Mouse (Mus musculus) midbrain, embryonic 15.5 days (tissue): ENCODE measurements around the gene Gadl1. TPM values are rescaled to one million over a fixed set of nuclear protein-coding genes. Genes with fewer than 3 reads are reported as not detected.

Source experiments
- ATAC-seq: fragments of 200-750 bp; cut with Nextera tagmentation; replicated peaks from 2 replicates; pipeline ENCODE4 v1.8.0; 2017; ENCODE audit warnings: moderate TSS enrichment
- H3K27ac ChIP-seq: fragments of 300-500 bp; sonication (generic); 2 replicates; pipeline ENCODE4 v1.5.1; 2015; ENCODE audit warnings: mild to moderate bottlenecking, inconsistent platforms
- H3K27me3 ChIP-seq: fragments of 300-500 bp; sonication (generic); replicated peaks from 2 replicates; pipeline ENCODE4 v1.6.1; 2015; ENCODE audit warnings: inconsistent platforms
- H3K36me3 ChIP-seq: fragments of 300-500 bp; sonication (generic); replicated peaks from 2 replicates; pipeline ENCODE4 v1.6.1; 2015; ENCODE audit warnings: inconsistent platforms
- H3K4me1 ChIP-seq: fragments of 300-500 bp; sonication (generic); 2 replicates; pipeline ENCODE4 v1.6.1; 2015; ENCODE audit warnings: inconsistent platforms
- H3K4me2 ChIP-seq: fragments of 300-500 bp; sonication (generic); 2 replicates; pipeline ENCODE4 v1.6.1; 2015; ENCODE audit warnings: inconsistent platforms, mild to moderate bottlenecking, moderate library complexity
- H3K4me3 ChIP-seq: fragments of 300-500 bp; sonication (generic); 2 replicates; pipeline ENCODE4 v1.5.1; 2015; ENCODE audit warnings: mild to moderate bottlenecking, inconsistent platforms
- H3K9ac ChIP-seq: fragments of 300-500 bp; sonication (generic); 2 replicates; pipeline ENCODE4 v1.6.1; 2015; ENCODE audit warnings: mild to moderate bottlenecking, inconsistent platforms
- H3K9me3 ChIP-seq: fragments of 300-500 bp; sonication (generic); 2 replicates; pipeline ENCODE4 v1.6.1; 2016; ENCODE audit warnings: inconsistent platforms
- WGBS: fragments of 180-500 bp; shearing (Covaris S2); methylation state at CpG from one replicate; pipeline ENCODE4 v1.1.7; 2015; ENCODE audit warnings: mixed read lengths; 5-methylcytosine and 5-hydroxymethylcytosine counted together
- polyA plus RNA-seq: library from polyadenylated mRNA; unstranded; fragments of >200 nt; fragmentation: Nextera tagmentation; extraction: Ambion mirVana; gene quantifications from 2 replicates; pipeline ENCODE4 v1.2.1, GENCODE M21; 2015

Gadl1 gene
- polyA plus RNA-seq, 1 experiment from 2014 or later, result 0.18 TPM

DNA sequence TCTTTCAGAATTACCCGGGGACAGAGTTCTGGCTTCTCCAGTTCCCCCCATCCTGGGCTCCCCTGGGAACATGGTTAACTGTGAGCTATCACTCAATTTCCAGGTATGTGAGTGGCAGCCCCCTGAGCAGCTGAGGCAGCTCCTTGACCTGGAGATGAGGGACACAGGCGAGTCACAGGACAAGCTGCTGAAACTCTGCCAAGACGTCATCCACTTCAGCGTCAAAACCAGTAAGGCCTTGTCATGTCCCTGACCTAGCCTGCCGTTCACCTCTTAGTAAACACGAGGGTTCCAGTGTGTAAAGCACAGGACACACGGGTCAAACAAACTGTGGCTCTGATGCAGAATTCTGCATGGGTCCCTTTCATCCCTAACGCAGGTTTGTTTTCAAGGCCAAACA, 31.9 kb downstream of the Gadl1 start:
- Histone ChIP-seq H3K27ac (no peak overlapping the region), H3K36me3 (no peaks in the 10 kb centered on the region), H3K4me1 (peaks cover 13% of the 10 kb centered on the region; the same call in 1 of the 2 replicates), H3K4me2 (no peak overlapping the region), H3K9ac (no peak overlapping the region), H3K27me3 (no peaks in the 10 kb centered on the region), H3K4me3 (no peak overlapping the region), H3K9me3 (no peaks in the 10 kb centered on the region)
- no peak for ATAC-seq
- WGBS, result 71% methylated on average over 8 of the region's 8 CpGs

DNA sequence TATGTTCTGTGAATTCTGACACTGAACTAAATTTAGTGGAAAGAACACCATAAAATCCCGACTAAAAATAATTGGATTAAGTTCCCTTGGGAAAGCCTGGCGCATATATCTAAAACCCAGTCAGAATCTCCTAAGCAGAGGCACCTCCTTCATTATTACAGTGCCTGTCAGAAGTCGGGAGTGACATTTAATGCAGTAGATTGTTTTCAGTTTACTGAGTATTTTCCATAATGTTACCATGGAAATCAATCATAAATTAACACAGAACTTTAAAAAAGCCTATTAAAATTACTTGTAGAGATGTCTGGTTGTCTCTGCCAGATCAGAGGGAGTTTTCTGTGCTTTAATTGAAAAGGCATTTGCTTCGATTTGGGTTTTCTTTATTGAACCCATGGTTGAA, 33.2 kb downstream of the Gadl1 start:
- no peak overlapping the region for H3K9ac ChIP-seq
- no peak overlapping the region for H3K27ac ChIP-seq
- H3K4me3 ChIP-seq, result no peak overlapping the region
- H3K27me3 ChIP-seq, result no peaks in the 10 kb centered on the region
- peaks cover 13% of the 10 kb centered on the region; the same call in 1 of the 2 replicates for H3K4me1 ChIP-seq
- 0 out of 2 replicates have a peak overlapping the region, but pooled peaks have one; percentile 5 for H3K4me2 ChIP-seq
- whole genome bisulfite sequencing, result 16% methylated on average over 4 of the region's 4 CpGs
- H3K9me3 ChIP-seq, result no peaks in the 10 kb centered on the region
- H3K36me3 ChIP-seq, result no peaks in the 10 kb centered on the region
- no peak for ATAC-seq

DNA sequence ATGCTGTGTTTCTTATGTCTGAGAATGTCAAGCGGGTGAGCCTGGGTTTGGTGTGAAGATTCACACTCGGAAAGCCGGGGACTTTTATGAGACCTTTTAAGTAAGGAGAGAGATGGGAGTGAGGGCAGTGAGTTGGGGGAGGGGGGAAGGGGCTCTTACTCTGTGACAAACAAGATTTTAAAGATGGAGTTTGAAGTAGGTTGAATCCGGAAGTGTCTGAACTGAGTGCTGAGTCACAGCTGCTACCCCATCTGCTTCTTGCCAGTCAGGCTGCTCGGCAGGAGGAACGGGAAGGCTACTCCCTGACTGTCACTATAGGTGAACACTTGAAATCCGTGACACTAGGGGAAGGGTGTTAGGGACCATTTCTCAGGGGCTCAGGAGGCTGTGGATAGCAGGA, 33.7 kb downstream of the Gadl1 start:
- Histone ChIP-seq H3K27ac (no peak overlapping the region), H3K27me3 (no peaks in the 10 kb centered on the region), H3K4me3 (no peak overlapping the region), H3K36me3 (no peaks in the 10 kb centered on the region), H3K4me1 (peaks cover 13% of the 10 kb centered on the region; the same call in 1 of the 2 replicates), H3K9ac (no peak overlapping the region), H3K4me2 (0 out of 2 replicates have a peak overlapping the region, but pooled peaks have one; percentile 5), H3K9me3 (no peaks in the 10 kb centered on the region)
- WGBS, result 18% methylated on average over 7 of the region's 7 CpGs
- ATAC-seq, result no peak

DNA sequence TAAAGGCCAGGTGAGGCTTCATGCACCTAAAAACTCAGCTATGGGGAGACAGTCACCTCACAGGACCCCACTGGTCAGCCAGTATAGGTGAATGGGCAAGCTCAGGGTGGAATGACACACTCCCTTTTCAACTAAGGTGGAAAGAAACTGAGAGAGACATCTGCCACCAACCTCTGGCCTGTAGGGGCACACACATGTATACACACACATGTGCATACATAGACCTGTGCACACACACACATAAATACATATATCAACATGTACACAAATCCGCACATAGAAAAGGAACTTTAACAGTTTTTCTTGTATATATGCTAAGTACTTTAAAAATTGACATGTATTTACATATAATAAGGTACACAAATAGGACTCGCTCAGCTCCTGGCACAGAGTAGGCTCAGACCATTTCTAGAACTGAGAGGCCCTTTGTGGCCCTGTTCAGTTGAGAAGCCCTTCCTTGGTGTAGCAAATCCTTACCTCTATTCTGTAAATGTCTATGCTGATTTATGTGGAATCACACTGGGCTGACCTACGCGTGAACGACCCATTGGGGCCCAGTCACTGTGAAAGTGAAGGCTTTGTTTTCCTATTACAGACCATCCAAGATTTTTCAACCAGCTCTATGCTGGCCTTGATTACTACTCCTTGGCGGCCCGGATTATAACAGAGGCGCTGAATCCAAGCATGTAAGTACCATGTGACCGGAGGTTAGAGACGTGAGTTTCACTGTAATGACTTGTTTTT, 34.5 kb downstream of the Gadl1 start:
- Histone ChIP-seq H3K9ac (no peak overlapping the region), H3K4me3 (no peak overlapping the region), H3K36me3 (no peaks in the 10 kb centered on the region), H3K27ac (no peak overlapping the region), H3K4me1 (peaks cover 13% of the 10 kb centered on the region; the same call in 1 of the 2 replicates), H3K9me3 (no peaks in the 10 kb centered on the region), H3K4me2 (no peak overlapping the region), H3K27me3 (no peaks in the 10 kb centered on the region)
- ATAC-seq, result no peak
- 84% methylated on average over 10 of the region's 10 CpGs for WGBS

DNA sequence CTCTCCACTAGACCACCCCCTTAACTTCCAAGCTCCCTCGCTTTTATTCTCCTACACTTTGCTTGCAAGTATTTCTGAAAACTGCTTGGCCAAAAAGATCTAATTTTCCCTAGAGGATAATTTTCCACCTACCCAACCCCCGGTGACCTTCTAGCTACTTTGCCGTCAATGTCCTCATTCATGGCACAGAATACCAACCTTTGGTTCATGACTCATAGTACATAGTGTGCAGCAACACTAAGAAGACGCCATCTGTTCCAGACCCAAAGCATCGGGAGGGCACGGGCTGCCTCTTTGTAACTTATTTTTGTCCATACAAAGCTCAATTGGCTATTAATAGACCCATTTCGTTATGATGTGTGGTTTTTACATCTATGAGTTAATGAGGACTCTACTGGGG, 55.8 kb downstream of the Gadl1 start:
- Histone ChIP-seq H3K4me1 (no peaks in the 10 kb centered on the region), H3K4me2 (no peak overlapping the region), H3K36me3 (no peaks in the 10 kb centered on the region), H3K27me3 (no peaks in the 10 kb centered on the region), H3K9ac (no peak overlapping the region), H3K4me3 (no peak overlapping the region), H3K9me3 (no peaks in the 10 kb centered on the region), H3K27ac (no peak overlapping the region)
- no peak for ATAC-seq
- 87% methylated on average over 7 of the region's 7 CpGs for WGBS

DNA sequence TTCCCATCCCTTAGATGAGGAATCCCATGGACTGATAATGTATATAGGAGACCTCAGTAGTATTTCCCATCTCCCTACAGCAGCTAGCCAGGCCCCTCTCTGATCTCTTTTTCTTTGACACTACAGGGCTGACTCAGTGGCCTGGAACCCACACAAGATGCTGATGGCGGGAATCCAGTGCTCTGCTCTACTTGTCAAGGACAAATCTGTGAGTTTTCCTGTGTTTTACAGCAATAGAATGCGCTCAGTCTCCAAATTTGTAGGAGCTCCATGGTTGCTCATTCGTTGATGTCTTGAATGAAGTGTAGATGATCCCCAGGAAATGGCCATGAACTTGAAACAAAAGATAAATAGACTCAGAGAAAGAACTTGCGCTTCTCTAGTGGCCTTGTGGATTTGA, 56.9 kb downstream of the Gadl1 start:
- no peak overlapping the region for H3K27ac ChIP-seq
- ATAC-seq, result no peak
- H3K4me2 ChIP-seq, result no peak overlapping the region
- H3K4me1 ChIP-seq, result no peaks in the 10 kb centered on the region
- no peaks in the 10 kb centered on the region for H3K27me3 ChIP-seq
- no peaks in the 10 kb centered on the region for H3K9me3 ChIP-seq
- no peak overlapping the region for H3K4me3 ChIP-seq
- no peaks in the 10 kb centered on the region for H3K36me3 ChIP-seq
- WGBS, result 86% methylated on average over 4 of the region's 4 CpGs
- H3K9ac ChIP-seq, result no peak overlapping the region

DNA sequence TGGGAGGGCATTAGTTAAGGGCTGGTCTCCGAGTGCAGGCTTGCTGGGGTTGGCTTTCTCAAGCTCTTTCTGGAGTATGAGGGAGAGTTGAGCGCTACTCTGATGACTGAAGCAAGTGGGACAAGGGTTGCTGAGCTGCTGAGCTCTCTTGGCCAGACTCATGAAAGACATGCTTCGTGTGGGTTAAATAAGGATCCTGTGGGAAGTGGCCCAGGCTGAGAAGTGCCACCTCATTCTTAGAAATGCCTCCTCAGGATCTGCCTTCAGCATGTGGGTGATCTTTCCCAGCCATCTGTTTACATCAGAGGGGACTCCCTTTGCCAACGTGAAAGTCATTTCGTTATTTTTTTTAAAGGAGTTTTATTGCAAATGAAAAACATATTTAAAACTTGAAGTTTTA, 57.5 kb downstream of the Gadl1 start:
- Histone ChIP-seq H3K27ac (no peak overlapping the region), H3K9me3 (no peaks in the 10 kb centered on the region), H3K27me3 (no peaks in the 10 kb centered on the region), H3K9ac (no peak overlapping the region), H3K4me1 (no peaks in the 10 kb centered on the region), H3K4me3 (no peak overlapping the region), H3K4me2 (no peak overlapping the region), H3K36me3 (no peaks in the 10 kb centered on the region)
- WGBS, result 89% methylated on average over 5 of the region's 5 CpGs
- ATAC-seq, result no peak

DNA sequence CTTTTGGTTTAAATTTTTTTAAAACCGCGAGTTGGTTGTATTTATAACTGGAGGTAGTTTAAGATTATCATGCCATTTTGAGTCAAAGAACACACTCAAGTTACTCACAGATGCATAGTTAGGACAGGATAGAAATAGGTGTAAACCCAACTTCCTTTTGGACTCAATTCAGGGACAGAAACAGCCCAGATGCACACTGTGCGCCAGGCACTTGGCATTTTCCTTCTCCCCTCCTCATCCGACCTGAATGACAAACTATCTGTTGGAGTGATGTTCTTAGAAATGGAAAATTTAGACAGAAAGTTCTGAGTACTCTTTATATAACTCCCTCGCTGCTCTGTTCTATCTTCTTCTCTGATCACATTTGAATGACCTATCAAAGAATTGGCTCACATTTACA, 58.4 kb downstream of the Gadl1 start:
- H3K36me3 ChIP-seq, result no peaks in the 10 kb centered on the region
- no peaks in the 10 kb centered on the region for H3K4me1 ChIP-seq
- H3K27me3 ChIP-seq, result no peaks in the 10 kb centered on the region
- H3K4me2 ChIP-seq, result no peak overlapping the region
- 94% methylated on average over 5 of the region's 5 CpGs for WGBS
- H3K27ac ChIP-seq, result no peak overlapping the region
- no peak for ATAC-seq
- no peak overlapping the region for H3K4me3 ChIP-seq
- no peak overlapping the region for H3K9ac ChIP-seq
- H3K9me3 ChIP-seq, result no peaks in the 10 kb centered on the region

DNA sequence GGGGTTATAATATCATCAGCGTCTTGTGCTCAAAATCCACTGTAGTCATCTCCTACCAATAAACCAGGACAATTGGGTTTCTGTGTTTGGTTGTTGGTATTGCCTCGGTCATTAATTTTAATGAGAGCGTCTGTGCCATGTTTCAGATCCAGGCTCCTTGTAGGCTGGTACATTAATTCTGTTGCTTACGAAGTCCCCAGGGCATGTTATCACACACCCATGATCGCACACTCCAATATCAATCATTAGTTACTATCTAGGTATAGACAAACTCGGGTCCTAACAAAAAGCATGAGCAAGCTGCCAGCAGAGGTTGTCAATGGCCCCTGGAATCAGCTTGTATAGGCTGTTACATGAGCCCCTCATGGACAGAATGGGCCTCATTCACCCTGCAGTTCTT, 67.6 kb downstream of the Gadl1 start:
- H3K4me2 ChIP-seq, result no peak overlapping the region
- no peak overlapping the region for H3K4me3 ChIP-seq
- no peak overlapping the region for H3K9ac ChIP-seq
- no peaks in the 10 kb centered on the region for H3K36me3 ChIP-seq
- H3K27ac ChIP-seq, result no peak overlapping the region
- 0 out of 2 replicates have a peak, but pooled peaks cover 4% of the 10 kb centered on the region for H3K4me1 ChIP-seq
- ATAC-seq, result no peak
- 75% methylated on average over 6 of the region's 6 CpGs for WGBS
- H3K9me3 ChIP-seq, result no peaks in the 10 kb centered on the region; the same call in 1 of the 2 replicates
- H3K27me3 ChIP-seq, result no peaks in the 10 kb centered on the region

DNA sequence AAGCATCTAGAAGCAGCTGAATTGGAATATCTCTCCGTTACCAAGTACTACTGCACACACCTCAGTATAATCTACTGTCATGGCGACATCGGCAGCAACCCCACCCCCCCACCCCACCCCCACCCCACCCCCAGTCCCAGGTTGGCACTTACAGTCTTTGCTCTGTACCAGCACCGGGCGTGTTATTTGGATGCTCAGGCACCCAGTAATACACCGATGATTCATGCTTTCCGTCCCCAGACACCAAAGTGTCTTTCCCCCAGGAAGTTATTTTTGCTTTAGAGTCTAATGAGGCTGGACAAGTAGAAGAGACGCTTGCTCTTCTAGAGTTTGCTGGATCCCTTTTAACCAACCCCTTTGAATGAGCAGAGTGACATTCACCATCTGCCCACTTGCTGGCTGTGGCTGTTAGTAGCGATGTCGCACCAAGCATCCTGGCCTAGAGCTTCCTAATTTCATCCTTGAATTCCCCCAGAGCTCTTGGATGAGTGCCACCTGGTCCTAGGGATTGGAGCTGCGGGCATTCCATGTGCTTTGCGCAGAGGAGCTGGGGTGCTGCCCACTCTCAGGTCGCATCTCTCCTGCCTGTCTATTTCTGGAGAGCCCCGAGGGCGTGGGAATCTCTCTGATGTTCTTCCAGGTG, 68.5 kb downstream of the Gadl1 start:
- Histone ChIP-seq H3K36me3 (no peaks in the 10 kb centered on the region), H3K27ac (no peak overlapping the region), H3K4me1 (0 out of 2 replicates have a peak, but pooled peaks cover 4% of the 10 kb centered on the region), H3K27me3 (no peaks in the 10 kb centered on the region), H3K4me2 (no peak overlapping the region), H3K9me3 (no peaks in the 10 kb centered on the region; the same call in 1 of the 2 replicates), H3K9ac (no peak overlapping the region), H3K4me3 (no peak overlapping the region)
- 75% methylated on average over 15 of the region's 15 CpGs for WGBS
- ATAC-seq, result no peak

DNA sequence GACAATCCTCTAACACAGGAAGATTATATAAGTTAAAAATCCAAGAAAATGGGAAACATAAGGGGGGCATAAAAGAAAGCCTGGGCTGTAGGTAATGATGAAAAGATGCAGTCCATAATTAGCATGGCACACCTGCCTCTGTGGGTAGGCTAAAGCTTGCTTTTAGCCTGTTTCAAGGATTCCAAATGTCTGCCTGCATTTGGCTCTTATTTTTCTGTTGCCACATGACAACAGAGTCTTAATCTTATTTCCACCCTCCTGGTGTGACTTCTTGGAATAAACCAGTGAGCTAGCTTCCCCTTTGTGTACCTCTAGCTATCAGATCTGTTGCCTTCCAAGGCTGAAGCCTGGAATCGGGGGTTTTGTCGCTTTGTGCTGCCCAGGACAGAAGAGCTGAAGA, 69.2 kb downstream of the Gadl1 start:
- 0 out of 2 replicates have a peak, but pooled peaks cover 4% of the 10 kb centered on the region for H3K4me1 ChIP-seq
- no peaks in the 10 kb centered on the region; the same call in 1 of the 2 replicates for H3K9me3 ChIP-seq
- no peak overlapping the region for H3K9ac ChIP-seq
- H3K36me3 ChIP-seq, result no peaks in the 10 kb centered on the region
- H3K27ac ChIP-seq, result no peak overlapping the region
- H3K4me3 ChIP-seq, result no peak overlapping the region
- WGBS, result 48% methylated on average over 2 of the region's 2 CpGs
- no peak overlapping the region for H3K4me2 ChIP-seq
- no peaks in the 10 kb centered on the region for H3K27me3 ChIP-seq
- ATAC-seq, result no peak

DNA sequence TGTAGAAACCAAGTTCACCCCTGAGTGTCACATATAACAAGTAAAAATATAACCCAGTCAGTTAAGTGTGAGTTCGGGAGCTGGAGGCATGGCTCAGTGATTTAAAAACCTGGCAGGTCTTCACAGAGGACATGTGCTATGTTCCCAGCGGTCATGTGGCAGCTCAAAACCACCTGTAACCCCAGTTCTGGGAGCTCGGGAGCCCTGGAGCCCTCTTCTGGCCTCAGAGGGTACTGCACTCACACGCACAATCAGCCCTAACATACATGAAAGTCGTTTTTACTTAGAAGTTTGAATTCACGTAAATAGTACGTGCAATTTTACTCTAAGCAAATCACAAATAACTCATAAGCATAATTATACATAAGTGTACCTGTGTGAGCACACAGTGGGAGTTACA, 81.4 kb downstream of the Gadl1 start:
- ATAC-seq, result no peak
- Histone ChIP-seq H3K36me3 (no peaks in the 10 kb centered on the region), H3K27me3 (no peaks in the 10 kb centered on the region), H3K9ac (no peak overlapping the region), H3K4me1 (no peaks in the 10 kb centered on the region), H3K27ac (no peak overlapping the region), H3K9me3 (no peaks in the 10 kb centered on the region), H3K4me2 (no peak overlapping the region), H3K4me3 (no peak overlapping the region)
- 91% methylated on average over 7 of the region's 7 CpGs for WGBS

DNA sequence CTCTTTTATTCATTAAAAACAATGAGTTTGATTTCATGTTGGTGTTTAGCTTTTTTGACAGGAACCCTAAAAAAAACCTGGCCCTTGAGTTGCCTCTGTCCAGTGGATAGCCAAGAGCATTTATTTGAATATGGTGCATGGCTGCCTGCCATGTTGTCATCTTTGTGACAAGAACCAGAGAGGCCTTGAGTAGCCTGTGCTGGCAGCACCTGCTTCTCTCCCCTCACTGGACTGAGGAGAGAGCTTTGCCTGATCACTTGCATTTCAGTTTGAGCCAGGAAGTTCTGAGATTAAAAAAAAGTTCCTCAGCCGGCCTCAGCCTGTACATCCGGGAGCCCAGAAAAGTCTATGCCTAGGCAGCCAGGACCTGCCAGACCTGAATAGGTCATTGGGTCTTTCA, 85.5 kb downstream of the Gadl1 start:
- no peak overlapping the region for H3K27ac ChIP-seq
- WGBS, result 87% methylated on average over 2 of the region's 2 CpGs
- no peak overlapping the region for H3K4me3 ChIP-seq
- H3K36me3 ChIP-seq, result no peaks in the 10 kb centered on the region
- no peak overlapping the region for H3K9ac ChIP-seq
- H3K4me2 ChIP-seq, result no peak overlapping the region
- H3K4me1 ChIP-seq, result no peaks in the 10 kb centered on the region
- H3K9me3 ChIP-seq, result no peaks in the 10 kb centered on the region
- ATAC-seq, result no peak
- no peaks in the 10 kb centered on the region for H3K27me3 ChIP-seq
